Mouse (Mus musculus) megakaryocyte, embryonic 14.5 days (primary cell): ENCODE results near the gene Usp31. TPM values are rescaled to one million over a fixed set of nuclear protein-coding genes. Genes with fewer than 3 reads are reported as not detected.

Experiments
- H3K27me3 ChIP-seq: replicated peaks from 2 replicates; pipeline ENCODE3; 2012; ENCODE audit warnings: inconsistent platforms
- H3K36me3 ChIP-seq: replicated peaks from 2 replicates; pipeline ENCODE3; 2012; ENCODE audit warnings: low read length, inconsistent platforms, mixed read lengths
- H3K4me1 ChIP-seq: 2 replicates; pipeline ENCODE4 v1.6.1; 2012; ENCODE audit warnings: inconsistent platforms
- H3K4me3 ChIP-seq: replicated peaks from 2 replicates; pipeline ENCODE3; 2012; ENCODE audit warnings: moderate library complexity, mild to moderate bottlenecking, inconsistent platforms
- H3K9me3 ChIP-seq: 2 replicates; pipeline ENCODE4 v1.6.1; 2012; ENCODE audit warnings: inconsistent platforms
- FLI1 ChIP-seq: IDR thresholded peaks from 2 replicates; pipeline ENCODE4 v1.6.1; 2012; ENCODE audit warnings: low read length, inconsistent platforms, mixed read lengths
- GATA1 ChIP-seq: IDR thresholded peaks from 3 replicates; pipeline ENCODE4 v1.6.1; 2012; ENCODE audit warnings: mixed read lengths, low read length, inconsistent platforms, borderline replicate concordance
- polyA plus RNA-seq: library from polyadenylated mRNA; stranded (reverse); fragments of >175 nt; gene quantifications from 2 replicates; pipeline ENCODE4 v1.2.3, GENCODE M21; 2012; ENCODE audit warnings: low replicate concordance; ENCODE audit not compliant: insufficient read depth

Gene Usp31
- polyA plus RNA-seq, 1 experiment: 0.20 TPM

- peaks cover 71% of the 10 kb centered on the region for H3K4me1 ChIP-seq
- no peak for TF ChIP-seq FLI1
- TF ChIP-seq GATA1: no peak
Observed at GRCm38 (mm10) chr7:121705051-121705450, 2.0 kb downstream of the Usp31 start.

GRCm38 (mm10) chr7:121701983-121702382 is 5.1 kb downstream of the Usp31 start:
- Histone ChIP-seq H3K27me3 (no peaks in the 10 kb centered on the region), H3K36me3 (peaks cover 23% of the 10 kb centered on the region), H3K4me1 (peaks cover 86% of the 10 kb centered on the region), H3K9me3 (no peaks in the 10 kb centered on the region), H3K4me3 (peak overlapping the region; percentile 43)
- TF ChIP-seq FLI1 (no peak), GATA1 (no peak)

More at GRCm38 (mm10) chr7:121705051-121705450, 2.0 kb downstream of the Usp31 start:
- H3K36me3 ChIP-seq: peaks cover 23% of the 10 kb centered on the region
- no peaks in the 10 kb centered on the region for H3K27me3 ChIP-seq
- no peaks in the 10 kb centered on the region for H3K9me3 ChIP-seq
- peak overlapping the region; percentile 67 for H3K4me3 ChIP-seq

- H3K36me3 ChIP-seq: peaks cover 25% of the 10 kb centered on the region
- H3K27me3 ChIP-seq: no peaks in the 10 kb centered on the region
- no peak overlapping the region for H3K4me3 ChIP-seq
- TF ChIP-seq GATA1 (no peak), FLI1 (no peak)
- no peaks in the 10 kb centered on the region for H3K9me3 ChIP-seq
- peaks cover 85% of the 10 kb centered on the region for H3K4me1 ChIP-seq
Observed at GRCm38 (mm10) chr7:121700480-121700879, 6.6 kb downstream of the Usp31 start.

GRCm38 (mm10) chr7:121699218-121699617 is 7.8 kb downstream of the Usp31 start:
- no peaks in the 10 kb centered on the region for H3K9me3 ChIP-seq
- TF ChIP-seq FLI1: no peak
- no peak for TF ChIP-seq GATA1
- peaks cover 24% of the 10 kb centered on the region for H3K36me3 ChIP-seq
- peaks cover 76% of the 10 kb centered on the region for H3K4me1 ChIP-seq
- H3K27me3 ChIP-seq: no peaks in the 10 kb centered on the region
- H3K4me3 ChIP-seq: no peak overlapping the region

GRCm38 (mm10) chr7:121697574-121697973 is 9.5 kb downstream of the Usp31 start:
- H3K4me1 ChIP-seq: peaks cover 61% of the 10 kb centered on the region

GRCm38 (mm10) chr7:121697170-121697569 is 9.9 kb downstream of the Usp31 start:
- H3K27me3 ChIP-seq: no peaks in the 10 kb centered on the region
- H3K36me3 ChIP-seq: peaks cover 11% of the 10 kb centered on the region
- H3K4me3 ChIP-seq: no peak overlapping the region
- no peaks in the 10 kb centered on the region for H3K9me3 ChIP-seq
- TF ChIP-seq FLI1: no peak
- no peak for TF ChIP-seq GATA1
- peaks cover 57% of the 10 kb centered on the region for H3K4me1 ChIP-seq

More at GRCm38 (mm10) chr7:121697574-121697973, 9.5 kb downstream of the Usp31 start:
- peaks cover 13% of the 10 kb centered on the region for H3K36me3 ChIP-seq
- no peak overlapping the region for H3K4me3 ChIP-seq
- H3K9me3 ChIP-seq: no peaks in the 10 kb centered on the region
- TF ChIP-seq FLI1 (no peak), GATA1 (no peak)
- H3K27me3 ChIP-seq: no peaks in the 10 kb centered on the region

- no peaks in the 10 kb centered on the region for H3K9me3 ChIP-seq
- TF ChIP-seq FLI1 (no peak), GATA1 (no peak)
- H3K4me1 ChIP-seq: peaks cover 36% of the 10 kb centered on the region
- H3K4me3 ChIP-seq: no peak overlapping the region
- H3K36me3 ChIP-seq: peaks cover 2% of the 10 kb centered on the region
- no peaks in the 10 kb centered on the region for H3K27me3 ChIP-seq
Observed at GRCm38 (mm10) chr7:121691803-121692202, 15.2 kb downstream of the Usp31 start.

- peaks cover 32% of the 10 kb centered on the region for H3K4me1 ChIP-seq
- peaks cover 3% of the 10 kb centered on the region for H3K36me3 ChIP-seq
- no peaks in the 10 kb centered on the region for H3K27me3 ChIP-seq
- no peaks in the 10 kb centered on the region for H3K9me3 ChIP-seq
- TF ChIP-seq FLI1 (no peak), GATA1 (no peak)
- H3K4me3 ChIP-seq: no peak overlapping the region
Observed at GRCm38 (mm10) chr7:121689338-121689737, 17.7 kb downstream of the Usp31 start.

- Histone ChIP-seq H3K4me1 (peaks cover 44% of the 10 kb centered on the region), H3K4me3 (no peak overlapping the region), H3K27me3 (no peaks in the 10 kb centered on the region), H3K36me3 (peaks cover 5% of the 10 kb centered on the region), H3K9me3 (no peaks in the 10 kb centered on the region)
- TF ChIP-seq FLI1 (no peak), GATA1 (no peak)
Observed at GRCm38 (mm10) chr7:121685140-121685984, 21.7 kb downstream of the Usp31 start.

- TF ChIP-seq GATA1: no peak
- no peak for TF ChIP-seq FLI1
- Histone ChIP-seq H3K4me3 (no peak overlapping the region), H3K27me3 (no peaks in the 10 kb centered on the region), H3K4me1 (peaks cover 74% of the 10 kb centered on the region), H3K36me3 (peaks cover 28% of the 10 kb centered on the region), H3K9me3 (no peaks in the 10 kb centered on the region)
Observed at GRCm38 (mm10) chr7:121681191-121681590, 25.9 kb downstream of the Usp31 start.
